Mouse (Mus musculus): Measurements from ENCODE around the gene Tmem269.

- TF ChIP-seq GATA1 (IDR thresholded peaks at IDR 0.05; ENCODE audit: low read length), result no peak
- no peak for TF ChIP-seq TAL1 (IDR thresholded peaks at IDR 0.05; ENCODE audit: low read length)
Observed at GRCm38 (mm10) chr4:119226751-119227150, 8.7 kb upstream of the Tmem269 start.
